Comparison of ENCODE assay signal across 31 mouse cellular contexts in the genomic region with DNA sequence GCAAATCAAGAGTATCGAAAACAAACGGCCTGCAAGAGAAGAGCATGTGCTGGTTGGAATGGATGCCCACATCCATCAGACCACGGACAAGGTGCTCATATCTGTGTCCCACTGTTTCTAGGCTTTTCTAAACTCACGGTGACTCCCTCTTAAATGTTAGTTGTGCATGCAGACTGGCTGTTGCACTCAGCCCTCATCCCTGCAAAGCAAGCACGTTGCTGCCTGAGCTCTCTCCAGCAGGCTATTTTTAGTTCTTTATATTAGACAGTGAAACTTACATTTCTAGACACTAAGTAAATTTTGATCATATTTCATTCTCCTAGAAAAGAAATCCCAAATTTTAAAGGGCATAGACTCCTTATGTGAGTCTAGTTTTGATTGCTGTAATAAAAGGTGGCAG. TPM values are rescaled to one million over a fixed set of nuclear protein-coding genes. Genes with fewer than 3 reads are reported as not detected.
DNase-seq lines count a peak whose midpoint lies in the region; ATAC-seq and TF ChIP-seq lines count a peak whose summit lies in the region.
"Had no signal": no experiment of that assay in that cellular context is flagged by ENCODE, and none has a peak within 500 bp of the region (broad histone marks: within the 10 kb centered on the region; RNA-seq: fewer than 3 reads in every experiment).

No protein-coding gene starts in this region.

- no peak overlapping the region for H3K4me3 ChIP-seq in forebrain, embryonic 15.5 days
- no peak overlapping the region for H3K4me3 ChIP-seq in forebrain, embryonic 13.5 days
- no peak overlapping the region for H3K4me3 ChIP-seq in heart, embryonic 13.5 days
- H3K4me3 ChIP-seq in midbrain, postnatal 0 days (ENCODE audit: low read depth, low read length): no peak overlapping the region
- no peak overlapping the region for H3K4me3 ChIP-seq in midbrain, embryonic 10.5 days
- no peak overlapping the region for H3K4me3 ChIP-seq in limb, embryonic 15.5 days
- H3K4me3 ChIP-seq: embryonic facial prominence, embryonic 12.5 days; erythroblast, embryonic 14.5 days; gastrocnemius, adult 2 months; hindbrain, embryonic 12.5 days; midbrain, embryonic 15.5 days; myocyte; neural tube, embryonic 12.5 days had no signal

- H3K4me1 ChIP-seq in forebrain, embryonic 15.5 days: peaks cover 8% of the 10 kb centered on the region
- H3K4me1 ChIP-seq in forebrain, embryonic 13.5 days: peaks cover 9% of the 10 kb centered on the region
- peaks cover 12% of the 10 kb centered on the region for H3K4me1 ChIP-seq in heart, embryonic 13.5 days
- no peaks in the 10 kb centered on the region for H3K4me1 ChIP-seq in midbrain, postnatal 0 days (ENCODE audit: insufficient read depth, low read length)
- peaks cover 8% of the 10 kb centered on the region for H3K4me1 ChIP-seq in midbrain, embryonic 10.5 days
- H3K4me1 ChIP-seq in limb, embryonic 15.5 days: peaks cover 11% of the 10 kb centered on the region
- H3K4me1 ChIP-seq: neural tube, embryonic 12.5 days had no signal

- H3K9me3 ChIP-seq in forebrain, embryonic 15.5 days: no peaks in the 10 kb centered on the region
- no peaks in the 10 kb centered on the region for H3K9me3 ChIP-seq in forebrain, embryonic 13.5 days (replicated peaks)
- H3K9me3 ChIP-seq in heart, embryonic 13.5 days: no peaks in the 10 kb centered on the region
- H3K9me3 ChIP-seq in midbrain, postnatal 0 days (ENCODE audit: low read length): no peaks in the 10 kb centered on the region
- no peaks in the 10 kb centered on the region; the same call in 1 of the 2 replicates for H3K9me3 ChIP-seq in midbrain, embryonic 10.5 days (replicated peaks)
- H3K9me3 ChIP-seq in limb, embryonic 15.5 days: no peaks in the 10 kb centered on the region
- H3K9me3 ChIP-seq: embryonic facial prominence, embryonic 12.5 days; midbrain, embryonic 15.5 days; neural tube, embryonic 12.5 days had no signal

- no peak for DNase-seq in heart, postnatal 4 days
- DNase-seq in midbrain, postnatal 0 days (ENCODE audit: low spot score): no peak
- DNase-seq in midbrain, embryonic 10.5 days (ENCODE audit: low spot score): no peak
- DNase-seq in lung, postnatal 25 days (ENCODE audit: low spot score): no peak
- DNase-seq: adrenal gland, postnatal 10 days; cerebellum, adult 11 months; cerebellum, adult 9-10 months; cerebellum, postnatal 36 days; gastrocnemius, adult 2 months; gastrocnemius, postnatal 36 days; heart, postnatal 14 days; kidney, adult 9 months; kidney, postnatal 10 days; layer of hippocampus, postnatal 36 days; left cerebral cortex, postnatal 4 days; lung, postnatal 4 days; right cerebral cortex, adult 18-20 months; spleen, adult 18-20 months had no signal

- no peak for TF ChIP-seq CTCF in midbrain, postnatal 0 days (IDR thresholded peaks at IDR 0.05)

- H3K27ac ChIP-seq in forebrain, embryonic 15.5 days (replicated peaks): peak overlapping the region; percentile 43; the same call in 1 of the 2 replicates
- no peak overlapping the region for H3K27ac ChIP-seq in forebrain, embryonic 13.5 days
- H3K27ac ChIP-seq in heart, embryonic 13.5 days (replicated peaks): peak overlapping the region; percentile 10; the same call in 1 of the 2 replicates
- peak overlapping the region; percentile 52; the same call in 1 of the 2 replicates for H3K27ac ChIP-seq in midbrain, postnatal 0 days (ENCODE audit: low read depth, low read length)
- H3K27ac ChIP-seq in midbrain, embryonic 10.5 days (replicated peaks): no peak overlapping the region
- H3K27ac ChIP-seq in limb, embryonic 15.5 days: peak overlapping the region; percentile 77
- H3K27ac ChIP-seq: embryonic facial prominence, embryonic 12.5 days; gastrocnemius, adult 2 months; hindbrain, embryonic 12.5 days; midbrain, embryonic 15.5 days; neural tube, embryonic 12.5 days had no signal

- WGBS in forebrain, embryonic 15.5 days: 78% methylated on average over 5 of the region's 5 CpGs
- 89% methylated on average over 5 of the region's 5 CpGs for WGBS in forebrain, embryonic 13.5 days
- WGBS in heart, embryonic 13.5 days: 60% methylated on average over 5 of the region's 5 CpGs
- WGBS in midbrain, postnatal 0 days: 59% methylated on average over 5 of the region's 5 CpGs
- WGBS in midbrain, embryonic 10.5 days: 89% methylated on average over 5 of the region's 5 CpGs
- WGBS in limb, embryonic 15.5 days: 57% methylated on average over 5 of the region's 5 CpGs

- H3K9ac ChIP-seq in forebrain, embryonic 15.5 days (replicated peaks): no peak overlapping the region
- no peak overlapping the region for H3K9ac ChIP-seq in forebrain, embryonic 13.5 days
- H3K9ac ChIP-seq in heart, embryonic 13.5 days: no peak overlapping the region
- H3K9ac ChIP-seq in midbrain, postnatal 0 days (replicated peaks; ENCODE audit: low read length, poor library complexity, severe bottlenecking): no peak overlapping the region
- H3K9ac ChIP-seq in limb, embryonic 15.5 days: no peak overlapping the region
- H3K9ac ChIP-seq: embryonic facial prominence, embryonic 12.5 days; hindbrain, embryonic 12.5 days; midbrain, embryonic 15.5 days; neural tube, embryonic 12.5 days had no signal

- no peaks in the 10 kb centered on the region for H3K27me3 ChIP-seq in forebrain, embryonic 15.5 days
- H3K27me3 ChIP-seq in forebrain, embryonic 13.5 days: no peaks in the 10 kb centered on the region
- H3K27me3 ChIP-seq in heart, embryonic 13.5 days (replicated peaks): no peaks in the 10 kb centered on the region
- H3K27me3 ChIP-seq in midbrain, postnatal 0 days (ENCODE audit: insufficient read depth, low read length): no peaks in the 10 kb centered on the region
- no peaks in the 10 kb centered on the region for H3K27me3 ChIP-seq in midbrain, embryonic 10.5 days (ENCODE audit: low read depth, poor library complexity, severe bottlenecking)
- no peaks in the 10 kb centered on the region for H3K27me3 ChIP-seq in limb, embryonic 15.5 days
- H3K27me3 ChIP-seq: embryonic facial prominence, embryonic 12.5 days; hindbrain, embryonic 12.5 days; midbrain, embryonic 15.5 days; neural tube, embryonic 12.5 days had no signal

- no peaks in the 10 kb centered on the region for H3K36me3 ChIP-seq in forebrain, embryonic 15.5 days
- no peaks in the 10 kb centered on the region for H3K36me3 ChIP-seq in forebrain, embryonic 13.5 days (ENCODE audit: poor library complexity, severe bottlenecking)
- H3K36me3 ChIP-seq in heart, embryonic 13.5 days: no peaks in the 10 kb centered on the region
- no peaks in the 10 kb centered on the region for H3K36me3 ChIP-seq in midbrain, postnatal 0 days (ENCODE audit: insufficient read depth, low read length)
- no peaks in the 10 kb centered on the region for H3K36me3 ChIP-seq in midbrain, embryonic 10.5 days
- H3K36me3 ChIP-seq in limb, embryonic 15.5 days: no peaks in the 10 kb centered on the region
- H3K36me3 ChIP-seq: embryonic facial prominence, embryonic 12.5 days; hindbrain, embryonic 12.5 days; midbrain, embryonic 15.5 days; neural tube, embryonic 12.5 days had no signal

- no peak overlapping the region for H3K4me2 ChIP-seq in forebrain, embryonic 15.5 days (replicated peaks)
- H3K4me2 ChIP-seq in forebrain, embryonic 13.5 days: no peak overlapping the region
- no peak overlapping the region for H3K4me2 ChIP-seq in heart, embryonic 13.5 days
- no peak overlapping the region for H3K4me2 ChIP-seq in midbrain, postnatal 0 days (ENCODE audit: low read depth, low read length, poor library complexity, severe bottlenecking)
- no peak overlapping the region for H3K4me2 ChIP-seq in limb, embryonic 15.5 days
- H3K4me2 ChIP-seq: embryonic facial prominence, embryonic 12.5 days; hindbrain, embryonic 12.5 days; liver, embryonic 11.5 days; midbrain, embryonic 15.5 days; neural tube, embryonic 12.5 days had no signal

- ATAC-seq in forebrain, embryonic 15.5 days (replicated peaks): no peak
- no peak for ATAC-seq in forebrain, embryonic 13.5 days
- ATAC-seq in heart, embryonic 13.5 days (ENCODE audit: extremely low read depth, insufficient number of reproducible peaks, low FRiP score, low TSS enrichment): no peak
- no peak for ATAC-seq in midbrain, postnatal 0 days (ENCODE audit: low FRiP score)
- no peak for ATAC-seq in limb, embryonic 15.5 days (ENCODE audit: insufficient number of reproducible peaks, low FRiP score, low TSS enrichment, low read depth)
- ATAC-seq: intestine, postnatal 0 days; midbrain, embryonic 15.5 days; Patski had no signal

RNA-seq across cellular contexts. Expression of gene Scml4, which starts 57.2 kb away (rescaled TPM):
- polyA plus RNA-seq in forebrain, embryonic 15.5 days (2015; fragmentation: Nextera tagmentation; extraction: Ambion mirVana): 9.2 and 9.6 TPM in 2 replicates
- 5.2 and 7.6 TPM in 2 replicates for polyA plus RNA-seq in forebrain, embryonic 13.5 days (2015; fragmentation: Nextera tagmentation; extraction: Ambion mirVana)
- polyA plus RNA-seq in heart, embryonic 13.5 days (2015; fragmentation: Nextera tagmentation; extraction: Ambion mirVana): 0.71 and 1.1 TPM in 2 replicates
- total RNA-seq in heart, postnatal 4 days (2021): 1 to 10 TPM; 4.2 to 4.9 TPM
- 53.8 and 57.1 TPM in 2 replicates for total RNA-seq in midbrain, postnatal 0 days (2014; rRNA removed)
- 11.4 and 12.9 TPM in 2 replicates for polyA plus RNA-seq in midbrain, postnatal 0 days (2015; fragmentation: Nextera tagmentation; extraction: Ambion mirVana)
- 0.17 and 0.97 TPM in 2 replicates for polyA plus RNA-seq in midbrain, embryonic 10.5 days (2016; fragmentation: Nextera tagmentation; extraction: Ambion mirVana)
- polyA plus RNA-seq in limb, embryonic 15.5 days (2015; fragmentation: Nextera tagmentation; extraction: Ambion mirVana): 1.3 and 1.5 TPM in 2 replicates
- polyA plus RNA-seq: erythroblast, embryonic 14.5 days had no signal

Comparison
In these comparisons a context has a peak if more than half of its experiments do, and no peak if none do; other contexts are left out.
1. H3K27ac ChIP-seq: peak in forebrain, embryonic 15.5 days (single experiment), heart, embryonic 13.5 days (single experiment), midbrain, postnatal 0 days (single experiment) and limb, embryonic 15.5 days (single experiment); none in forebrain, embryonic 13.5 days (single experiment) and midbrain, embryonic 10.5 days (single experiment).